ENCODE assay signal across 8 mouse cellular contexts in the genomic region with DNA sequence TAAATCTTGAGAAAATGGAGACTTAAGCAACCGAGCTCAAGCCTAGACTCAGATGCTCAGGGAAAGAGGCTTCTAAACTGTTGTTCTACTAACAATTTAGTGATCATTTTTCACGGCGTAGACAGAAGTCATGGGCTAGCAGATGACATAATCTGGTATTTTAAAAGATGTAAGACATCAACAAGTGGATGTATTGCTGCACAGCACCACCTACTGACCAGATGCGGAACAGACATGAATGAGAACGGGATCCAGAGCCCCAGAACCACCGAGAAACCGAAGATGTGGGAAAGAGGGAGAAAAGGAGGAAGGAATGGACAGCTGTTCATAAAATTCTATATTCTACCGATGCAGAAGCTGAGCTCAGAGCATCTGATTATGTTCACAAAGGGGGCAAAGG.
A peak's percentile ranks its signal among the peaks of the same experiment; 100 is the strongest.
DNase-seq lines count a peak whose midpoint lies in the region; ATAC-seq and TF ChIP-seq lines count a peak whose summit lies in the region.

No protein-coding gene starts in this region.

- H3K27ac ChIP-seq in midbrain, embryonic 11.5 days (ENCODE audit: low read depth, low read length): no peak overlapping the region
- H3K27ac ChIP-seq in midbrain, embryonic 16.5 days (ENCODE audit: low read length): no peak overlapping the region
- no peak overlapping the region for H3K27ac ChIP-seq in forebrain, postnatal 0 days (ENCODE audit: low read depth, low read length)

- H3K36me3 ChIP-seq in midbrain, embryonic 11.5 days (ENCODE audit: control insufficient read depth, insufficient read depth, low read length): no peaks in the 10 kb centered on the region
- no peaks in the 10 kb centered on the region for H3K36me3 ChIP-seq in midbrain, embryonic 16.5 days (ENCODE audit: control insufficient read depth, insufficient read depth, low read length)
- H3K36me3 ChIP-seq in forebrain, postnatal 0 days (ENCODE audit: insufficient read depth): no peaks in the 10 kb centered on the region

- DNase-seq in midbrain, embryonic 11.5 days (ENCODE audit: low spot score, missing footprints): peak; percentile 95
- peak; percentile 37 for DNase-seq in c-Kit-positive CD71-positive TER-119-positive erythroid progenitor cells, embryonic 14.5 days (ENCODE audit: low spot score)
- DNase-seq in forebrain, postnatal 0 days: peak; percentile 86
- peak; percentile 29 for DNase-seq in induced T-regulatory cell, adult 2 months (ENCODE audit: low read depth)
- DNase-seq in left cerebral cortex, postnatal 25 days (ENCODE audit: low spot score in 2 of 2): peak; percentile 76 to 87
- DNase-seq in neural tube, embryonic 10.5 days (ENCODE audit: extremely low spot score, low spot score): peak; percentile 70
- DNase-seq in thymus, postnatal 4 days: peak; percentile 59

- no peaks in the 10 kb centered on the region for H3K27me3 ChIP-seq in midbrain, embryonic 11.5 days (ENCODE audit: control insufficient read depth, insufficient read depth, low read length)
- H3K27me3 ChIP-seq in midbrain, embryonic 16.5 days (ENCODE audit: control insufficient read depth, insufficient read depth, low read depth, low read length): no peaks in the 10 kb centered on the region
- no peaks in the 10 kb centered on the region for H3K27me3 ChIP-seq in forebrain, postnatal 0 days (ENCODE audit: insufficient read depth, low read length)

- H3K4me1 ChIP-seq in midbrain, embryonic 11.5 days (ENCODE audit: control insufficient read depth, insufficient read depth, low read length): peaks cover 3% of the 10 kb centered on the region
- H3K4me1 ChIP-seq in midbrain, embryonic 16.5 days (ENCODE audit: control insufficient read depth, insufficient read depth, low read length): peaks cover 5% of the 10 kb centered on the region; the same call in 1 of the 2 replicates
- no peaks in the 10 kb centered on the region for H3K4me1 ChIP-seq in forebrain, postnatal 0 days (ENCODE audit: insufficient read depth)

- intact Hi-C loops in left cerebral cortex, postnatal 25 days (cut with DNase I): loop anchor here (2.0 to 10.0 kb wide), 6 partner anchors 447 to 1457 kb away; no protein-coding TSS in a partner anchor

- 24% methylated on average over 8 of the region's 8 CpGs for WGBS in midbrain, embryonic 11.5 days
- 16% methylated on average over 8 of the region's 8 CpGs for WGBS in midbrain, embryonic 16.5 days
- 8% methylated on average over 8 of the region's 8 CpGs for WGBS in forebrain, postnatal 0 days

- ATAC-seq in midbrain, embryonic 11.5 days (ENCODE audit: low FRiP score): peak; percentile 36; the same call in 1 of the 2 replicates
- ATAC-seq in midbrain, embryonic 16.5 days: no peak
- peak; percentile 69 for ATAC-seq in forebrain, postnatal 0 days

- no peak overlapping the region for H3K4me2 ChIP-seq in midbrain, embryonic 11.5 days
- H3K4me2 ChIP-seq in midbrain, embryonic 16.5 days (ENCODE audit: low read length): no peak overlapping the region
- no peak overlapping the region for H3K4me2 ChIP-seq in forebrain, postnatal 0 days (ENCODE audit: low read depth)

- no peaks in the 10 kb centered on the region for H3K9me3 ChIP-seq in midbrain, embryonic 11.5 days (ENCODE audit: control insufficient read depth, low read length)
- no peaks in the 10 kb centered on the region for H3K9me3 ChIP-seq in midbrain, embryonic 16.5 days (replicated peaks; ENCODE audit: control insufficient read depth, low read length, poor library complexity, severe bottlenecking)
- H3K9me3 ChIP-seq in forebrain, postnatal 0 days (ENCODE audit: low read length): no peaks in the 10 kb centered on the region

- H3K4me3 ChIP-seq in midbrain, embryonic 11.5 days (ENCODE audit: low read depth, low read length): no peak overlapping the region
- no peak overlapping the region for H3K4me3 ChIP-seq in midbrain, embryonic 16.5 days (ENCODE audit: low read depth, low read length)
- H3K4me3 ChIP-seq in forebrain, postnatal 0 days (ENCODE audit: low read depth, low read length): no peak overlapping the region

- H3K9ac ChIP-seq in midbrain, embryonic 11.5 days (ENCODE audit: low read length): no peak overlapping the region
- H3K9ac ChIP-seq in midbrain, embryonic 16.5 days (ENCODE audit: low read depth, low read length): no peak overlapping the region
- no peak overlapping the region for H3K9ac ChIP-seq in forebrain, postnatal 0 days

- TF ChIP-seq CTCF in forebrain, postnatal 0 days (IDR thresholded peaks at IDR 0.05; ENCODE audit: low read depth): peak; percentile 90

Comparison
In these comparisons a context has a peak if more than half of its experiments do, and no peak if none do; other contexts are left out.
1. DNase-seq: peak in every context shown above with its lines; median percentile 95 in midbrain, embryonic 11.5 days; 86 in forebrain, postnatal 0 days; 82 in left cerebral cortex, postnatal 25 days; 70 in neural tube, embryonic 10.5 days; 59 in thymus, postnatal 4 days; 37 in c-Kit-positive CD71-positive TER-119-positive erythroid progenitor cells, embryonic 14.5 days; 29 in induced T-regulatory cell, adult 2 months.